Mouse (Mus musculus) brain, embryonic 14.5 days (tissue): ENCODE data around the gene Glrx5. TPM values are rescaled to one million over a fixed set of nuclear protein-coding genes. Genes with fewer than 3 reads are reported as not detected.

ENCODE experiments used
- DNase-seq: peaks from one replicate; pipeline ENCODE4 v3.0.0-alpha.2; 2011; ENCODE audit warnings: low read depth
- CTCF ChIP-seq: fragments of 200-500 bp; IDR thresholded peaks from 2 replicates; pipeline ENCODE4 v1.5.1; 2012; ENCODE audit warnings: inconsistent platforms, mild to moderate bottlenecking, moderate library complexity, borderline replicate concordance; ENCODE audit not compliant: insufficient read depth, insufficient read length; ENCODE audit errors: extremely low read depth
- POLR2A ChIP-seq: fragments of 200-500 bp; IDR thresholded peaks from 2 replicates; pipeline ENCODE4 v1.6.1; 2012; ENCODE audit warnings: mild to moderate bottlenecking, inconsistent platforms, borderline replicate concordance; ENCODE audit not compliant: poor library complexity, insufficient read depth, insufficient read length, severe bottlenecking; ENCODE audit errors: extremely low read depth
- polyA plus RNA-seq: library from polyadenylated mRNA; depleted of rRNA; stranded (reverse); fragments of >200 nt; gene quantifications from 2 replicates; pipeline ENCODE4 v1.2.3, GENCODE M21; 2012

The Glrx5 gene
- polyA plus RNA-seq, 1 experiment, result 71.3 TPM

DNA sequence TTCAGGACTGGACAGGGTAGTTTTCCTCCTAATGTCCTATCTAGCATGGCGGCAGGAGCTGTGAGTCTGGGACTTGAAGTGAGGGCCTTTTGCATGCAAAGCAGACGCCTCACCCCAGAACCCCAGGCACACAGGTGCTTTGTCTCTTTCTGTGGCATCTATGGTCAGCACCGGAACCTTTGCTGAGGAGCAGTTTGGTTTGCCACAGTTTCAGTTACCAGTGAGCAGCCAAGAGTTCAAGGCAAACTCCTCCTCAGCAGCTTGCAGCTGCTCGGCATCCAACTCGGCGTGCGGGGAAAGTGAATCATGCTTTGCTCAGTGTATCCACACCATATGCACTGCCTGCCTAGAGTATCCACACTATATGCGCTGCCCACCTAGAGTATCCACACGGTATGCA is 9.7 kb upstream of the Glrx5 start:
- DNase-seq, result no peak
- TF ChIP-seq POLR2A (no peak), CTCF (no peak)

DNA sequence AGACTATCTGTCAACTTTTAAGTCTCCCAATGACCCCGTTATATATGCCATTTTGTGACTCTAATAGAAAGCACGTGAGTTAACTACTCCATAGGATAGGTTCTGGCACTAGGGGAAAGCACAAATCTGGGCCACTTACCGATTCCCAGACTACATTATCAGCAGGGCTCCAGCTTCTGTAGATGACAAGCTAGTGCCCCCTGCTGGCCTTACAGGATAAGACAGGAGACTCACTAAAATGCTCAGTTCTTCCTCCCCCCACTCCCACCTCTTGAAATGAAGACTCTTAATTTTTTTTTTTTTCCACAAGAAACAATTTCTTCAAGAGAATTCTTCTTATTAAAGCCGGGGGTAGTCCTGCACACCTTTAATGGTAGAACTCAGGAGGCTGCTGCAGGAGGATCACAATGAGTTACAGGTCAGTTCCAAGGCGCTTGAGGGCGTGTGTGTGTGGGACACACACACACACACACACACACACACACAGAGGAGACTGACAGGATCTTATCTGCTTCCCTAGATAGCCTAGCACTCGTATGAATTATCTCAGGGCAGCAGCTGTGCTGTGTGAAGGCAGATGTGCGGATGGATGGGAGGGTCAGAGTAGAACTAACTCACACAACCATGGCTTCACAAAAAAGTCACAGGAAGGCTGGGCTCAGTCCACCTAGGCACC is 7.1 kb upstream of the Glrx5 start:
- no peak for TF ChIP-seq POLR2A
- TF ChIP-seq CTCF, result peak; percentile 74; the same call in 1 of the 2 replicates
- peak; percentile 82 for DNase-seq

- no peak for DNase-seq
- TF ChIP-seq POLR2A, result no peak
- peak; percentile 3; the same call in 1 of the 2 replicates for TF ChIP-seq CTCF
Observed at GRCm38 (mm10) chr12:105025947-105026586, 6.4 kb upstream of the Glrx5 start.

- peak; percentile 44 for DNase-seq
- TF ChIP-seq POLR2A (no peak), CTCF (peak; percentile 75)
Observed at GRCm38 (mm10) chr12:105027323-105027991, 5.0 kb upstream of the Glrx5 start.

GRCm38 (mm10) chr12:105029890-105030289 is 2.6 kb upstream of the Glrx5 start:
- DNase-seq, result no peak
- TF ChIP-seq POLR2A (no peak), CTCF (no peak)

GRCm38 (mm10) chr12:105031081-105032058 is 1.1 kb upstream of the Glrx5 start:
- DNase-seq, result peak; percentile 36
- no peak for TF ChIP-seq POLR2A
- TF ChIP-seq CTCF, result no peak

- DNase-seq, result no peak
- no peak for TF ChIP-seq POLR2A
- TF ChIP-seq CTCF, result no peak
Observed at GRCm38 (mm10) chr12:105032832-105033775, 616 bp downstream of the Glrx5 start.

- no peak for DNase-seq
- TF ChIP-seq CTCF (no peak), POLR2A (no peak)
Observed at GRCm38 (mm10) chr12:105034130-105034769, 1.8 kb downstream of the Glrx5 start.

DNA sequence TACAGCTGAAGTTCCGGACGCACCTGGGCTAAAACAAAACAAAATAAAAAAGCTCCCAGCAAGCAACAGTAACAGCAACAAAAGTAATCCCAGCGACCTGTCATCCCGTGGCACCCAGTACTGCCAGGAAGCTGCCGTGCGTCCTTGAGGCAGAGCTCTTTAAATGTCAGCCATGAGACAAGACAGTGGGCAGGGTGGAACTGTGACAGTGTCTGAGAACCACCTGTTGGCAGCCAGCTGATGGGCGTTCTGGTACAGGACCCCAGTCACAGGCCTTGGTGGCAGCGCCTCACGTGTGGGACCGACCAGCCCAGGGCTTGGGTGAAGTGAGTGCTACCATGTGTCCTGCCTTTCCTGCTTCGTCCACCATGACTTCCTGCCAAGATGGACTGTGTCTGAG is 5.7 kb downstream of the Glrx5 start:
- DNase-seq, result no peak

More for the DNA sequence above, 5.7 kb downstream of the Glrx5 start:
- TF ChIP-seq POLR2A, result no peak
